Mouse (Mus musculus) granulocyte monocyte progenitor cell, adult 5-6 weeks (primary cell): Measurements from ENCODE around the gene Arhgef10l. TPM values are rescaled to one million over a fixed set of nuclear protein-coding genes. Genes with fewer than 3 reads are reported as not detected.

ENCODE experiments used
- ATAC-seq: replicated peaks from 2 replicates; pipeline ENCODE4 v1.8.0; 2016; ENCODE audit warnings: mild to moderate bottlenecking, moderate TSS enrichment, inconsistent platforms; ENCODE audit not compliant: poor library complexity, severe bottlenecking
- total RNA-seq, 2 experiments: library from RNA; stranded (forward) in 1 of 2; stranded (reverse) in 1 of 2; fragments of 200-712, 200-1000 nt in 1 of 2; fragments of >200 nt in 1 of 2; fragmentation: Nextera tagmentation in 1 of 2; gene quantifications; 2 replicates each; pipeline ENCODE4 v1.2.3; 2014 to 2017

Arhgef10l gene
- total RNA-seq, 2 experiments from 2014 or later = 6.0 to 7.2 TPM

DNA sequence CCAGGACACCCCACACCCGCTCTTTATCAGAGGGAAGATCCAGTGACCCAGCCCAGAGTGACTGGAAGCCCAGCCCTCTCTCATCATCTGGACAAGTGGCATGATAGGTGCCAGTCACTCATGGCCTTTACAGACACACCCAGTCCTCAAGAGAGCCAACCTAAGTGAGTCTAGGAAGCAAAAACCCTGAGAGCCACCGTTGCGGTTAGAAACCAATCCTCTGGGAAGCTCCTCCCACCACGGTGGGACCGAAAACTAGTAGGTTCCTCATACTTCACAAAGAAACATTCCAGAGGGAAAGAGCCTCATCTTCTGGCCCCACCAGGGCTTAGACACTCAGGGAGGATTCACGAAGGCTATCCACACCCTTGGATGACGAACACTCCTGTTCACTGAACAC, 50.0 kb downstream of the Arhgef10l start:
- 0 out of 2 replicates have a peak, but pooled peaks have one; percentile 28 for ATAC-seq

DNA sequence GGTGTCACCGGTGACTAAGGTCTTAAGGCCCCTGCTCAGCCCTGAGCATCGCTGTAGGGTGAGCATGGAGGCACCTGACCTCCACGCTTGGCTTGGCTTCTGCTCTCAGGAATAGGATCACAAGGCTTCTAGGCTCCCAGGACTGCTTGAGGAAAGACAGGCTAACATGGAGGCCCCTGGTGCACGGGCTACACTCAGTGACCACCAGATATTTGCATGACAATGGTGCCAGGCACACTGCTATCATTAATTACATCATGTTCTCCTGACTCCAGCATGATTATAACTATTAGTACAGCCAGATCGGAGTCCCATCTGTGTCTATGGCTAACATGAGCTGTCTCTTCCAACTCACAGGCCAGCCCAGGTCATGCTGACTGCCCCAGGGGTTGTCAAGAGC, 51.3 kb downstream of the Arhgef10l start:
- ATAC-seq = no peak

DNA sequence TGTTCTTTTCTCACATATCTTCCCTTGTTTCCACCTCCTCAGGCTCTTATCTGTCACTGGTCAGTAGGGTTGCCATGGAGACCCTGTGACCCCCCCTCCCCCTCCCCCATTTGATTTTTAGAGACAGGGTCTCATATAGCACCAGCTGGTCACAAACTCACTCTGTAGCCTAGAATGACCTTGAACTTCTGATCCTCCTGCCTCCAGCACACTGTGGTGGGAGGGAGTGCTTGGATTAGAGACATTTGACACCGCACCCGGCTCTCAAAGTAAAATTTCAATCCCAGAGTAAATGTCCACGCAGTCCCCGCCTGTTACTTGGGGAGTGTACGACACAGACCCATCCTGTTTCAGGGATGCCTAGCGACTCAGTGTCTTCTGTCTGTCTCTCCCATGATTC, 51.7 kb downstream of the Arhgef10l start:
- ATAC-seq = no peak

DNA sequence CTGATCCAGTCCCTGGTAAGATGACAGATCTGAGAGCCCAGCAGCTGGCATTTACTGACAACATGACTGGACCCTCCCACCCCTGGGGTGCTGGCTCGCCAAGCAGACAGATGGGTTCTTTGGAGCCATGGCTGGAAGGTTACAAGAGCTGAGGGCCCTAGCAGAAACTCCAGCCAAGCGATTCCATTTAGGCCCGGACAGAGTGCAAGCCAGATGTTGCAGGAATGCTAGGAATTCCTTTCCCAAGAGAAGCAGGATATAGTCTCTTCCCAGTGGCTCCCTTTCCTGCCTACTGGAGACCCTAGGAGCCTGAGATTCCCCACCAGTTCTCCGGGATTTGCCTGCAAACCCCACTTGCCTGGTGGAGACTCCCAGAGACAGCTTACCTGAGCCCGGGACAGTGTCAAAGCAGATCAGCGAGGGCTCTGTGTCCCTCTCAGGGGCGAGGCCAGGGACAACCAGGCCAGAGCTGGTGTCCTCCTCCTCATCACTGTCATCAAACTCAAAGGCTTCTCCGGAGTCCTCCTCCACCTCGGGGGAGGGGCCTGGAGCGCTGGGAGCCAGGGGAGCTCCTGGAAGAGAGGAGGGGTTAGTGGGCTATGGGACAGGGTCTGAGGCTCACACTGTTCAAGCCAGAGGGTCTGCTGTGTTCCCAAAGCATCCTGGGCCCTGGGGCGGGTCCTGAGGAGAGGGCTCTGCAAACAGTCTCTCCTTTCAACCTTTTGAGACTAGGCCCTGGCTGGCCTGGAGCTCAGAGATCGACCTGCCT, 54.8 kb downstream of the Arhgef10l start:
- no peak for ATAC-seq

DNA sequence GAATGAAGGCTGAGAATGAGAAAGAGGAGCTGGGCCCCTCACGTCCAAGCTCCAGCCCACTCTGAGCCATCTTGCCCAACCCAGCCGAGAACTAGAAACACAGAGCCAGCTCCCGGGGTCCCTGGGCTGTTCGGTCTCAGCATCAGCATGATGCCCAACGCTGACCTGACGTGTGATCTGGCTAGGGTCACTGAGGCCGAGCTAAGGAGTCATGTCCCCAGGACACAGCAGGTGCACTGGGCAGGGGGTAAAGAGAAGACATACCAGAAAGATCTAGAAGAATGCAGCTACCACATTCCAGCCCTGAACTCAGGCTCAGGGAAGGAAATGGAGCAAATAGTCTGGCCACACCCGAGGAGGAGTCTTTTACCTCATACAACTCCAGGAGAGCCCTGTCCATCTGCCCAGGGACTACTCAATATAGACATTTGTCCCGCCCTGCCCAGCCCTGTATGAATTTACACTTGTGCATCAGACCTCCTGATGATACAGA, 57.5 kb downstream of the Arhgef10l start:
- ATAC-seq = no peak

DNA sequence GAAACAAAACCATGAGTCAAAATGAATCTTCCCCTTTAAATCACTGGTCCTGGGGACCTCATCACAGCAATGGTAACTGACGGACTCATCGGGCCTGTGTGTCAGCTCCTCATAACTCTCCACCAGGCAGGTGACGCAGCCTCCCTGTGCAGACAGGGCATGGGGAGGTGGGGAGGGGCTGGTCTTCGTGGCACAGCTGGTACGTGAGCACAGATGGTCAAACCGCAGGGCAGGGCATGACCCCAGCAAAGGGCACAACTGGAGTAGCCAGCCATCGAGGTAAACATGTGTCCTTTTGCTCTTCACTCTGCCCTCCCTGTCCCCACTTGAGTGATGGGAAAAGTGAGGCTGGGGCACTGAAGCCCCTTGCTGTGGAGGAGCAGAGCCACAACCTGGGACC, 59.0 kb downstream of the Arhgef10l start:
- ATAC-seq = no peak

DNA sequence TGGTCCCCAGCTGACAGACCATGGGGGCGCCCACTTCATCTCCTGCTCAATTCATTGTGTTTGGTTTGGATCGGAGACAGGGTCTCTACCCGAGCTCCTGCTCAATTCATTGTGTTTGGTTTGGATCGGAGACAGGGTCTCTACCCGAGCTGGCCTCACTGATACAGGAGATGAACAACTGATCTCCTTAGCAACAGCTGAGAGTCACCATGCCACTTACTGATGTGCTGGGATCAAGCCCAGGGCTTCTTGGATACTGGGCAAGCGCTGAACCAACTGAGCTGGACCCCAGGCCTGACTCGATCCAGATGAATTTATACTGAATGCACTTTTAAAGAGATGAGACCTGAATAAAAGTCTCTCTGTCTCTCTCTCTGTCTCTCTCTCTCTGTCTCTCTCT, 59.6 kb downstream of the Arhgef10l start:
- no peak for ATAC-seq

DNA sequence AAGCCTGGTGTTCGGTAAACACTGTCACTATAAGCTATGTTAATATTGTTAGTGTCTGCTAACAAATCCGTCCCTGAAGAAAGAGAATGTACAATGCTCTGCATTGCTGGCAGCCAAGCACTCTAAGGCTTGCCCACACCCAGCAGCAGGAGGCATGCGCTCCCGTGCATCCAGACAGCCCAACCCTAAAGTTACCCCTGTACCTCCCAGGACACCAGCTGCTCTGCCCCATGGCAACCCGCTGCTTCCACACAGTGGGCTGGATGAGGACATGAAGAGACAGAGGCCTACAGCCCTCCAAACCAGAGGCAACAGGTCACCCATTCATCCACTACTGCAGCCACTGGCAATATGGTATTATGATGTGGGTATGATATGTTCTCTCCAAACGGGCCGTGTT, 60.0 kb downstream of the Arhgef10l start:
- ATAC-seq = no peak

DNA sequence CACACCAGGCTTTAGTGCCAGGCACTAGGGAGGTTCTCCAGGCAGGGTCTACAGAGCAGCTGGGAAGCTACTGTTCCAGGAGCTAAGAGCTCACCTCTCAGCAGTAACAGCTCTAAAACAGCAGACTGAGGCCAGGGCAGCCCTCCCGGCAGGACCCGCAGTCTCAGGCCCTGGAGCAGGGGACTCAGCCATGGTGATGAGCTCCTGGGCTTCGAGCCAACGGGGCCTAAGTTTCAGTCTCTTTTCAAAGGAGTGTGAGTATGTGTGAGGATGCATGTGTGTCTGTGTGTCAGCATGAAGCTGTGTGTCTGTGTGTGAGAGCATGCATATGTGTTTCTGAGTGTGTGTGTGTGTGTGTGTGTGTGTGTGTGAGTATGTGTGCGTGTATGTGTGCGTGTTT, 60.6 kb downstream of the Arhgef10l start:
- no peak for ATAC-seq

DNA sequence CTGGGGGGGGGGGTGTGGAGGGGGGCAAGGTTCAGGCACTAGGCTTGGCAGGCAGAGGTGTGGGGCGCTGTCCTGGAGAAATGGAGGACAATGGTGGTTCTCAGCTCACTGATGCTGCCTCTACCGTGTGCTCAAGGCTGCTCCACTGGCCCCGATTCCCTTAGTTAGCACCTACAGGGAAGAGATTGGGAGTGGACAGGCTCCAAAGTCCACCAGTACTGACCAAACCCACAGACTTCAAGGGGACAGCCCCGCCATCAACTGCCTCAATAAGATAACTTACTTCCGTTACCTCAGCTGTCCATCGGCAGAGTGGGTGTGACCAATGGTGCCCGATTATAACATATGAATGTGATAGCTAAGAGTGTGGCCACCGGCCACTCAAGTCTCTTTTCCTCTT, 61.3 kb downstream of the Arhgef10l start:
- ATAC-seq = no peak

DNA sequence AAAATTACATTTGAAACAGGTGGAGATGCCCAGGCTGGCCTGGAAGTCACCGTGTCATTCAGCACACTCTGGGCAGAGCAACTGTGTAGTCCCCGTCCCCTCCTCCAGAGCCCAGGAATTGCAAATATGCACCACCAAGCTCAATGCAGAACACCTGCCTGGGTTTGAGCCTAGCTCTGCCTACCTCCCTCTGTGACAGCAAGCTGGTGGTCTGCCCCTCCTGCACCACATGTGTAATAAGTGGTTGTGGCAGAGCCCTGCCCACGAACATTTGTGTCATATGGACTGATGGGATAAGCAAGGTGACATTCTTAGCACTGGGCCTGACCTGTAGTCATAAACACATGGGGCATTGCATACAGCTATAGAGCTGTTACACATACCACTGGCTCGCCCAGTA, 63.8 kb downstream of the Arhgef10l start:
- no peak for ATAC-seq

DNA sequence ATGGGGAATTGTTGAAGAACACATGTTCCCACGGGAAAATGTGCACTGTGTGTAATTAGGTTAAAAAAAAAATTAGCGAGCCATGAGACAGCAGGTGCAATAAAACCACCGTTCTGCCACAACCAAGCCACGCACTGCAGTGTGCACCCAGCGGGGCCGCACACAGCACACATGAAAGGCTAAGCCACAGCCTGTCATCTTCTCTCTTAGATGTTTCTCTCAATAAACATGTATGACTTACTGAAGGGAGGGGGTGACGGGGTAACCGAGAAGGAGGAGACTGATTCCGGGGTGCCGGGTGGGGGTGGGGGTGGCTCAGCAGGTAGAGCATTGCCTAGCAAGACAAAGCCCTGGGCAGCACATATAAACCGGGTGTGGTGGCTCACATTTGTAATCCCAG, 64.7 kb downstream of the Arhgef10l start:
- ATAC-seq = no peak

DNA sequence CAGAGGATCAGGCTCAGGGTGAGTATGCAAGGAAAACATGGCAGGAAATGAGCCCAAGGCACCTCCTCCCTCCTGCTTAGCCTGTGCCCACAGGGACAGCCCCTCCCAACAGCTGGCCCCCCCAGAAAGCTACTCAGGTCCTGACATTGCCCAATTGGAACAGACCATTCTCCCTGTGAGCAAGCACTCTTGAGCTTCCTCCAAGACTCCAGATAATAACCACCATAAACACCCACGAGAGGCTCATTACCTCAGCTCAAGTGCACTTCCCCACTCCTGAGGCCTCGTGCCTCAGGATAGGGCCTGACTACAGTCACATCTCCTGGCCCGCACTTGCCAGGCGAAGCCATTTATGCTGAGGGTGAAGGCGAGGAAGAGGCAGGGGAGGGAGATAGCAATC, 67.0 kb downstream of the Arhgef10l start:
- ATAC-seq = peak; percentile 68

DNA sequence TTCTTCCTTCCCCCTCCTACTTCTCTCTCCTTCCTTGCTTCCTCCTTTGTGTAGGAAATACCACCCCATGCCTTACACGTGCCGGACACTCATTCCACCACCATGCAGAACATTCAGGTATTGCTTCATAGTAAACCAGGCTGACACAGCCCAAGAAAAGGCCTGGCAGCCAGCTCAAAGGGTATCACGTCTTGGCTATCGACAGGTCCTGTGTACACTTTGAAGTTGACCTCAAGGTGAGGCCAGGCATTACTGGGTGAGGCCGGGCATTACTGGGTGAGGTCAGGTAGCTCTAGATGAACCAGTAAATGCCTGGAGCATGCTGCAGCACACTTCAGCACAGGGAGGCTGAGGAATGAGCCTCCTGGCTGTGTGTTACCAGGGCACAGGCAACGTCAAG, 67.9 kb downstream of the Arhgef10l start:
- no peak for ATAC-seq

DNA sequence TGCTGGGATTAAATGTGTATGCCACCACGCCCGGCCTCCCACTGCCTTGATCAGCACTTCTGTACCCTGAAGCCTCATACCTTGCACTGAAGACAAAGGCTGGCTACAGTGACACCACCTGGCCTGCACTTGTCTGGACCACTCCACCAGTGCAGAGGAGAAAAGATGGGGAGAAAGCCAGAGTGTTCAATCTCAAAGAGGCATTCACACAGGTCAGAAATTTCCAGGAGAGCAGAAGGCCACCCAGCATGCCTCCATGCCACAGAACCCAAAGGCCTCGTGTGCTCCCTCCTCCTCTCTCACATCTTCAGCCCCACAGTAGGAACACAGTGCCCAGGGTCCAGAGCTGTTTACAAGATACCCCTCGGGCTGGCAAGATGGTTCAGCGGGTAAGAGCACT, 68.4 kb downstream of the Arhgef10l start:
- ATAC-seq = no peak

DNA sequence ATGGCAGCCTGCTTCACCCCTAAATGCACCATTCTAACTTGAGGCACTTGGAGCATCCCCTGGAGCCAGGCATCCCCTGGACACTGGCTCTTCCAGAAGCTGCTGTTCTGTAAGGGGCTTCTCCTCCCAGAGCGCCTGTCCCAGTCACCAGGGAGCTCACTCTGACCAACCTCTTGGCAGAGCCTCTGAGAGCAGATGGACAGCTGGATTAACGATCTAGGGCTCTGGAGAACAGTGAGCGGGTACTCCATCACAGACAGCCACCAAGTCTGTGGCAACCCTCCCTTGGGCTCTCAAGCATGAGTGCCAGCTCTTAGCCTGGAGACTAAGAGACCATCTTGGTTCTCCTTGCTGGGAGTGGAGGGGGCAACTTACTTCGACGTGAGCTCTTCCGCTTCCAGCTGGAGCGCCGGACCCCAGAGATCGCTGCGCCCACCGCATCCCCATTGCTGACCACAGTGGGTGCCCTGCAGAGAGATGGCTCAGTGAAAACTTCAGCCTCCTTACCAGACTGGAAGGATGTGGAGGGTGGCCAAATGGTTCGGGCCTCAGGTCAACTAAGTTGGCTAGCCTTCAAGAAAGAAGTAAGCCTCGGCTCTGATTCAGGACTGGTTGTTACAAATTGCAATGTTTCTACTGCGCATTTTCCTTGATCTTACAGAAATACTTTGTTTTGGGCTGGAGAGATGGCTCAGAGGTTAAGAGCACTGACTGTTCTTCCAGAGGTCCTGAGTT, 71.9 kb downstream of the Arhgef10l start:
- ATAC-seq = no peak

DNA sequence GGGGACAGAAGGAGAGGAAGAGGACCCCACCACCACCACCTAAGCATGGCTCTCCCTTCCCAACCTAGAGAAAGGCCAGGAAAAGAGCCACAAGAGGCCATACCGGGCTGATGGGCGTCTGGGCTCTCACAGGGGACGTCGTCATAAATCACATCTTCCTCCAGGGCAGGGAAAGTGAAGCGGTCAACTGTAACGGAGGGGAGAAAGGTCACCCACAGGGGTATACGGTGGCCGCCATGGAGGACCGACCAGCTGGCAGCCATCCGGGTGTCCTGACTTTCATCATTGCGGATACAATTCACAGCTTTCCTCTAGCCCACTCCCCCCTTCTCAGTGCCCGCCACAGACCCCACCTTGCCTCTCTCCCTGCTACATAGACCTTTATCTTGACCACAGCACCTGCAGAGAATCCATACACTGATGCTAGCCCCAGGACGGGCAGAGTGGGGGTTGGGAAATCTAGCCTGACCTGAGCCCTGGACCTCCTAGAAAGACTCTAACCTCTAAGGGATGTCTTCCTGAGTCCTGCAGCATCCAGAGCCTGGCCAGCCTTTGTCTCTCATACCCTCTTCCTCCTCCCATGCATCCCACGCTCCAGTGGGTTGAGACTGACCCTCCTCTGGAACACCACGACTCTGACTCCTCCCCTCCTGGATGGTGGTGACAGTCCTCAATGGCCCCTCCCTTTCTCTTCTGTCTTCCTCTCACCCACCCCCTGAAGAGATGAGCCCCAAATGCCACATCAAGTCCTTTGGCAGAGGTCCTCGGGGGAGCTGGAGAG, 72.6 kb downstream of the Arhgef10l start:
- no peak for ATAC-seq

DNA sequence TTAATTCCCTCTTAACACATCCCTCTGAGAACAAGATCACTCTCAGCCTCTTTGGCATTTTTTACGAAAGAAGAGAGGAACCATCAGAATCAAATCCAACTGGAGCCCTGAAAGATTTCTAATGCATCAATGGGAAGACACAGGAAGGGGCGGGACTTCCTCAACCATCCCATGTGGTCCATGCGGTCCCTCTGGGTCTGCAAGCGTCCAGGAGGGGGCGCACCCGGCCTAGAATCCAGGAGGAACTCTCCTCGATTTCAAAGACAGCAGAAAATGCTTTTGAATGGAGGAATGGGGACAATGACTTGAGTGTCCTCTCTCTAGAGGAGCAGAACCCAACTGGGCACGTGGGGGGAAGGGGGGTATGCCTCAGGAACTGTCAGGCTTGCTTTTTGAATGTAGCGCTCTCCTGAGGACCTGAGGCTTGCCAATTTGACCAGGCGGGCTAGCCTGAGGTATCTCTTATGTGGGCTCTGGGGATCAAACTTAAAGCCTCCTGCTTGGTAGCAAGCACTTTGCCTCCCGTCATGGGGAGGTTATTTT, 73.5 kb downstream of the Arhgef10l start:
- ATAC-seq = peak; percentile 92

DNA sequence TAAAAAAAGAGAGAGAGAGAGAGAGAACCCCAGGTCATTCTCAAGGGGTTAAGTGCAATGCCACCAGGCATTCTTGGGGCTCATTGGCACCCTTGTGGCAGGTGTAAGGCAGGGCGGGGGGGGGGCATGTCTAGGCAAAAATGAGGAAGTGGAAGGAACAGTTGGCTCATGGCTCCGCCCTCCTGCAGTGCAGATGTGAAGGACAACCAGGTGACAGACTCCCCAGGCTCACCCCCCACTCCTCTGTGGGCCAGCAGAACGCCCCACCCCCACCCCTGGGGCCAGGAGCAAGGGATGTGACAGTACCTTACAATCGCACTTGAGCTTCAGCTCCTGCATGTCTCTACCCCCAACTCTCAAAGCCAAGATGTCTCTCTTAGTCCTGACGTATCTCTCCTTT, 79.3 kb downstream of the Arhgef10l start:
- ATAC-seq = peak; percentile 38

DNA sequence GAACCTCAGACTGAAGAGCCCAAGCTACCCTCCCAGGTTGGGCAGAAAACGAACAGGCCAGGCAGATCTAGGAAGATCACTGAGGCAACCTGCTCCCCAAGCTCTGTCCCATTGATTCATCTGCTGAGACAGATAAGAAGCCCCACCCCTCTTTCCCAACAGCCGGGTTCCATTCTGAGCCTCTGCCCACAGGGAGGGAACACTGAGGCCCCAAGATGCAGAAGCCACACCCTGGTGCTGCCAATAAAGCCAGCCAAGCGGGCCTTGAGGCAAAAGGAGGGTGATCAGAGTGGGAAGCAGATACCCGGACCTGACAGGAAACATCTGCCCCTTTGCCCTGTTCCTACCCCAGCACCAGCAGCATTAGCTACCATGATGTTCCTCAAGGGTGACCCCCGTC, 81.6 kb downstream of the Arhgef10l start:
- peak; percentile 57 for ATAC-seq
